Mouse (Mus musculus) CH12.LX (cell line): ENCODE results near the gene Filip1l. TPM values are rescaled to one million over a fixed set of nuclear protein-coding genes. Genes with fewer than 3 reads are reported as not detected.

Experiments
- DNase-seq: peaks from one replicate; pipeline ENCODE4 v3.0.0-alpha.2; 2013; ENCODE audit errors: extremely low read depth
- H3K27ac ChIP-seq: 2 replicates; pipeline ENCODE4 v1.5.1; 2012; ENCODE audit warnings: low read depth, mild to moderate bottlenecking, control low read depth, moderate library complexity; ENCODE audit not compliant: insufficient read depth
- H3K27me3 ChIP-seq: replicated peaks from 2 replicates; pipeline ENCODE3; 2012; ENCODE audit warnings: inconsistent platforms
- H3K36me3 ChIP-seq, 2 experiments: replicated peaks in 1 of 2; 2 replicates each; pipeline versions ENCODE3 to v1.6.1; 2012; ENCODE audit warnings: inconsistent platforms in 1 of 2, low read length in 1 of 2, mild to moderate bottlenecking in 1 of 2, mixed read lengths in 1 of 2, moderate library complexity in 1 of 2; ENCODE audit not compliant: control insufficient read depth in 1 of 2, insufficient read depth in 1 of 2
- H3K4me1 ChIP-seq, 2 experiments: 2 replicates each; pipeline ENCODE4 v1.6.1; 2012; ENCODE audit warnings: inconsistent platforms in 1 of 2, moderate library complexity in 1 of 2; ENCODE audit not compliant: insufficient read depth in 2 of 2, control insufficient read depth in 1 of 2
- H3K4me2 ChIP-seq: 2 replicates; pipeline ENCODE4 v1.6.1; 2012; ENCODE audit warnings: low read depth, mild to moderate bottlenecking, control low read depth; ENCODE audit not compliant: poor library complexity, insufficient read depth, severe bottlenecking
- H3K4me3 ChIP-seq, 3 experiments: fragments of 150-350 bp in 1 of 3; sonication (generic) in 1 of 3; replicated peaks in 1 of 3; 2 replicates each; pipeline versions ENCODE3 to v1.5.1; 2011 to 2012; ENCODE audit warnings: low read depth in 2 of 3, low read length in 2 of 3, mild to moderate bottlenecking in 2 of 3, moderate library complexity in 2 of 3, control low read depth in 1 of 3, improper control_type of control experiment in 1 of 3, inconsistent platforms in 1 of 3, mixed read lengths in 1 of 3; ENCODE audit not compliant: poor library complexity in 1 of 3
- H3K79me2 ChIP-seq: replicated peaks from 2 replicates; pipeline ENCODE4 v1.6.1; 2012; ENCODE audit warnings: mild to moderate bottlenecking, moderate library complexity; ENCODE audit not compliant: control insufficient read depth, poor library complexity, insufficient read depth, severe bottlenecking; ENCODE audit errors: extremely low read depth
- H3K9ac ChIP-seq: 2 replicates; pipeline ENCODE4 v1.6.1; 2012; ENCODE audit warnings: low read depth, mild to moderate bottlenecking, control low read depth, moderate library complexity; ENCODE audit not compliant: insufficient read depth
- H3K9me3 ChIP-seq: replicated peaks from 2 replicates; pipeline ENCODE3; 2012; ENCODE audit warnings: low read length, inconsistent platforms, mixed read lengths
- BHLHE40 ChIP-seq: IDR thresholded peaks from 2 replicates; pipeline ENCODE4 v1.6.1; 2011; ENCODE audit warnings: mild to moderate bottlenecking, low read depth, low read length, improper control_type of control experiment
- CHD1 ChIP-seq: IDR thresholded peaks from 2 replicates; pipeline ENCODE4 v1.6.1; 2012; ENCODE audit warnings: low read depth, low read length, improper control_type of control experiment, inconsistent platforms
- CTCF ChIP-seq, 2 experiments: IDR thresholded peaks in 1 of 2; conservative IDR thresholded peaks in 1 of 2; 2 replicates each; pipeline ENCODE4 v1.5.1; 2011 to 2012; ENCODE audit warnings: low read depth in 2 of 2, low read length in 2 of 2, improper control_type of control experiment in 1 of 2, inconsistent platforms in 1 of 2, mild to moderate bottlenecking in 1 of 2, moderate library complexity in 1 of 2
- E2F4 ChIP-seq: IDR thresholded peaks from 2 replicates; pipeline ENCODE4 v1.6.1; 2011; ENCODE audit warnings: low read depth, low read length, improper control_type of control experiment; ENCODE audit not compliant: insufficient replicate concordance
- ELF1 ChIP-seq: IDR thresholded peaks from 2 replicates; pipeline ENCODE4 v1.6.1; 2014; ENCODE audit warnings: low read depth, mild to moderate bottlenecking, inconsistent platforms, low read length, improper control_type of control experiment
- ETS1 ChIP-seq: conservative IDR thresholded peaks from 2 replicates; pipeline ENCODE4 v1.6.1; 2012; ENCODE audit warnings: low read depth, mild to moderate bottlenecking, inconsistent platforms, low read length, improper control_type of control experiment, moderate library complexity
- JUND ChIP-seq: conservative IDR thresholded peaks from 2 replicates; pipeline ENCODE4 v1.6.1; 2011; ENCODE audit warnings: low read depth, low read length, improper control_type of control experiment
- KAT2A ChIP-seq: IDR thresholded peaks from 2 replicates; pipeline ENCODE4 v1.6.1; 2012; ENCODE audit warnings: low read length, improper control_type of control experiment, inconsistent platforms; ENCODE audit not compliant: insufficient replicate concordance
- MAFK ChIP-seq: IDR thresholded peaks from 2 replicates; pipeline ENCODE4 v1.6.1; 2011; ENCODE audit warnings: low read length, improper control_type of control experiment; ENCODE audit not compliant: insufficient replicate concordance
- MAX ChIP-seq: IDR thresholded peaks from 2 replicates; pipeline ENCODE4 v1.6.1; 2011; ENCODE audit warnings: low read length, improper control_type of control experiment
- NELFE ChIP-seq: IDR thresholded peaks from 2 replicates; pipeline ENCODE4 v1.6.1; 2011; ENCODE audit warnings: low read depth, low read length, improper control_type of control experiment
- NRF1 ChIP-seq: IDR thresholded peaks from 2 replicates; pipeline ENCODE4 v1.6.1; 2014; ENCODE audit warnings: low read depth, mild to moderate bottlenecking, inconsistent platforms, low read length, improper control_type of control experiment, moderate library complexity
- RCOR1 ChIP-seq: conservative IDR thresholded peaks from 2 replicates; pipeline ENCODE4 v1.6.1; 2012; ENCODE audit warnings: low read depth, mild to moderate bottlenecking, inconsistent platforms, low read length, improper control_type of control experiment
- SIN3A ChIP-seq: IDR thresholded peaks from 2 replicates; pipeline ENCODE4 v1.6.1; 2012; ENCODE audit warnings: low read length, improper control_type of control experiment, inconsistent platforms
- TBP ChIP-seq: conservative IDR thresholded peaks from 2 replicates; pipeline ENCODE4 v1.6.1; 2011; ENCODE audit warnings: low read depth, low read length, improper control_type of control experiment
- USF1 ChIP-seq: IDR thresholded peaks from 2 replicates; pipeline ENCODE4 v1.6.1; 2014; ENCODE audit warnings: low read depth, mild to moderate bottlenecking, inconsistent platforms, low read length, improper control_type of control experiment
- ZKSCAN1 ChIP-seq: IDR thresholded peaks from 2 replicates; pipeline ENCODE4 v1.6.1; 2012; ENCODE audit warnings: low read depth, inconsistent platforms, low read length, improper control_type of control experiment, borderline replicate concordance
- dilution Hi-C: fragments of 300-500 bp; cut with MboI; formaldehyde crosslinking; loops from 2 replicates; pipeline ENCODE4 v1.14.3; 2020; ENCODE audit warnings: low sequenced_read_pairs; ENCODE audit not compliant: extremely low pct_unique_long_range_greater_than_20kb, extremely low pct_ligation_motif_present
- in situ Hi-C: fragments of 300-500 bp; cut with MboI; formaldehyde crosslinking; loops from 3 replicates; pipeline ENCODE4 v1.14.3; 2019; ENCODE audit warnings: low sequenced_read_pairs, low pct_ligation_motif_present, low pct_unique_long_range_greater_than_20kb, mixed read lengths
- polyA plus RNA-seq: library from polyadenylated mRNA; unstranded; fragments of >175 nt; gene quantifications from 2 replicates; pipeline ENCODE4 v1.2.1, GENCODE M21; 2012; ENCODE audit warnings: low read depth; ENCODE audit not compliant: insufficient read length
- total RNA-seq, 2 experiments: library from RNA; depleted of rRNA; stranded (reverse); fragments of 300-350 nt in 1 of 2; fragments of >200 nt in 1 of 2; gene quantifications; 2 replicates each; pipeline ENCODE4 v1.2.3; 2012 to 2014

Filip1l gene
- total and polyA plus RNA-seq, 3 experiments, result 2.1 to 17.6 (median 5.7) TPM

DNA sequence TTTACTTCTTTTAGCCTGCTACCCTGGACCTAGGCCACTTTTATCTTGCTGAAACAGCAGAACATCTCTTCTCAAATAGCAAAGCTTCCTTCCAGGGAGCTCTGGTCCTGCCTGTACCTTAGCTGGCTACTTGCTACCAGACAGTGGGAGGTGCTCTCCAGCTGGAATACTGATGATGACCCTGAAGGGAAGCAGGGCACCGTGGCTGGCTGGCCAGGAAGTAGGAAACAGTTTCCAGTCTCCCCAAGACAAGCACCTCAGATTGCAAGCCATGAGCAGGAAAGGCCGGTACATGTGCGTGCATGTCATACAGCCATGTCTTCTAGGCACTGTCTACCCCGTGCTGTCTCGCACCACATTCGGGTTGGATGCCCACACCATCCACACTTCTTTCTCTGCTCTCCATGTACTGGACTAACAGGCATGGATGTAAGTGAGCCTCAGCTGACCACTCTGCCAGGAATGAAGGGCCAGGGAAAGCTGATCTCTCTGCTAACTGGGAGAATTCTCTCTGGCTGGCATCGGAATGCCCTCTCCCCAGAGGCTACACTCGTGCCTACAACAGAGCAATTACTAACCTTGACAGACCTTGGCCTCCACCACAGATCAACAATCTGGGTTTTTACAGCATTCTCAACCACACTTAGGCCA lies 17.1 kb downstream of the Filip1l start:
- Histone ChIP-seq H3K9me3 (no peaks in the 10 kb centered on the region), H3K4me3 (no peak overlapping the region), H3K27ac (no peak overlapping the region), H3K4me1 (no peaks in the 10 kb centered on the region; a peak in 1 of 4 replicates), H3K36me3 (peaks cover 0 to 2% of the 10 kb centered on the region in 2 experiments), H3K9ac (no peak overlapping the region), H3K79me2 (no peaks in the 10 kb centered on the region), H3K27me3 (no peaks in the 10 kb centered on the region), H3K4me2 (no peak overlapping the region)
- DNase-seq, result no peak
- in situ Hi-C loops (no loop called here), dilution Hi-C loops (no loop called here)
- TF ChIP-seq ELF1, result no peak

DNA sequence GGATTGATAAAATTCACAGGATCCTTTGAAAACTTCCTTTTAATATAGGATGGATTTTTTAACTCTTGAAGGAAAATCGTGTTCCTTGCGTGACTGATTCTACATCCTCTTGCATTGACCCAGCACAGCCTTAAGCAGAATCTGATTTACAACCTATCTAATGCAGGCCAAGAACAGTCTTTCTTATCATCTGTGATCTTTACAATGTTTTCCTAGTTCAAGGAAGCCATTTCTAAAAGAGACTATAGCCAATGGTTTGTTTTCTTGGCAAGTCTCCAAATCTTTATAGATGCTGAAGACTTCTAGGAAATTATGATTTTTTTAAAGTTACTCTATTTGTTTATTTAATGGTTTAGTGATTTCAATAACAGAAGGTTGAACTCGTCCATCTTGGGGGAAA lies 19.3 kb downstream of the Filip1l start:
- no peak overlapping the region for H3K9ac ChIP-seq
- no peak for DNase-seq
- no peak overlapping the region for H3K4me3 ChIP-seq
- H3K27ac ChIP-seq, result no peak overlapping the region
- no peaks in the 10 kb centered on the region; a peak in 1 of 4 replicates for H3K4me1 ChIP-seq
- H3K79me2 ChIP-seq, result no peaks in the 10 kb centered on the region
- no peaks in the 10 kb centered on the region for H3K9me3 ChIP-seq
- no peak overlapping the region for H3K4me2 ChIP-seq
- TF ChIP-seq ZKSCAN1 (no peak), NELFE (no peak), ETS1 (no peak), CTCF (conservative IDR thresholded peaks at IDR 0.05 in 1 of 2, IDR thresholded peaks at IDR 0.05 in 1 of 2; ENCODE audit: low read depth in 2 of 2, low read length in 2 of 2) (no peak), KAT2A (no peak), NRF1 (no peak), MAFK (no peak), SIN3A (no peak), CHD1 (no peak), BHLHE40 (no peak)
- dilution Hi-C loops (no loop called here), in situ Hi-C loops (no loop called here)
- H3K27me3 ChIP-seq, result no peaks in the 10 kb centered on the region
- H3K36me3 ChIP-seq, result peaks cover 0 to 2% of the 10 kb centered on the region in 2 experiments

DNA sequence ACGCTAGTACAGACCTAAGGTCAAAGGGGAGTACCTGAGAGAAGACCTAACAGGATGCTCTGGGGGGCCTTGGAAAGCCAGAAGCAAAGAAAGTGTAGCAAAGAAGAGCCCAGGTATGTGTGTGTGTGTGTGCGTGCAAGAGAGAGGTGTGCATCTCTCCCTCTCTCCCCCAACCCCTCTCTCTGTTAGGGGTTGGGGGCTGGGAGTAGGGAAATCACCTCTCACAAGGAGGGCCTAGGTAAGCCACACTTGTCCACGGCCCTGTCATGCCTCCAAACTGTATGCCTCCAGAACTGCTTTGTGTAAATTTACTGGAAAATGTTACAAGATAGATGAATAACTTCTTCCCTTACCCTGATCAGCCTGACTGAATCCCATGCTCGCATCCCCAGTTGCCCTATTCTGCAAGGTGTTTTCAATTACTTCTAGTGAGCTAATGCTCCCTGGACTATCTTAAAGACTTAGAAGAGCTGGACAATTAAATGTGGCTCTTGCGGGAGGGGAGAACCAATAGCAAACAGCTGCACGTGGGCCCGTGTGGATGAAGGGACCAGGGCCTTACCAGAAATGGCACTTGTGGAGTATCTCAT lies 22.4 kb downstream of the Filip1l start:
- in situ Hi-C loops (loop anchor here (25.0 kb wide), 1 partner anchor 263 kb away; the partner anchor contains the start of gene Tomm70a), dilution Hi-C loops (no loop called here)

More for the DNA sequence above, 22.4 kb downstream of the Filip1l start:
- Histone ChIP-seq H3K4me2 (no peak overlapping the region), H3K9ac (no peak overlapping the region), H3K79me2 (no peaks in the 10 kb centered on the region), H3K4me3 (no peak overlapping the region), H3K27ac (no peak overlapping the region), H3K9me3 (no peaks in the 10 kb centered on the region), H3K27me3 (no peaks in the 10 kb centered on the region), H3K4me1 (peaks cover 7 to 12% of the 10 kb centered on the region in 2 experiments; a peak in 3 of 4 replicates), H3K36me3 (peaks cover 0 to 5% of the 10 kb centered on the region in 2 experiments)
- no peak for DNase-seq
- TF ChIP-seq JUND (no peak), USF1 (no peak), RCOR1 (no peak), ELF1 (no peak), E2F4 (no peak), MAX (no peak), TBP (no peak)
